Mouse (Mus musculus) liver, embryonic 14.5 days (tissue): ENCODE data around the gene Traf1.

Experiments
- CTCF ChIP-seq: IDR thresholded peaks from 2 replicates; pipeline ENCODE4 v1.5.1; 2016; ENCODE audit warnings: antibody characterized with exemption, low read depth, control low read depth
- EP300 ChIP-seq: IDR thresholded peaks from 2 replicates; pipeline ENCODE4 v1.6.1; 2016; ENCODE audit warnings: antibody characterized with exemption, low read depth

GRCm38 (mm10) chr2:34976447-34976846 lies 14.9 kb upstream of the Traf1 start:
- TF ChIP-seq CTCF (no peak), EP300 (no peak)
